Mouse (Mus musculus): ENCODE measurements around the gene Arsg. TPM values are rescaled to one million over a fixed set of nuclear protein-coding genes. Genes with fewer than 3 reads are reported as not detected.

The Arsg gene
- polyA plus RNA-seq, 1 experiment from 2014 or later: 3.4 TPM

- Histone ChIP-seq H3K4me2 (peak overlapping the region; percentile 9; the same call in 1 of the 2 replicates), H3K27ac (replicated peaks) (peak overlapping the region; percentile 62; the same call in 1 of the 2 replicates)
Measured at GRCm38 (mm10) chr11:109496475-109496993, 23.4 kb downstream of the Arsg start.

GRCm38 (mm10) chr11:109496996-109497714, 24.0 kb downstream of the Arsg start:
- 55% methylated on average over 6 of the region's 6 CpGs for WGBS (ENCODE audit: insufficient replicate concordance)
- ATAC-seq (ENCODE audit: insufficient read depth): no peak
- H3K9ac ChIP-seq: no peak overlapping the region

More at GRCm38 (mm10) chr11:109496475-109496993, 23.4 kb downstream of the Arsg start:
- Histone ChIP-seq H3K27me3 (no peaks in the 10 kb centered on the region), H3K4me3 (replicated peaks) (no peak overlapping the region), H3K36me3 (replicated peaks) (no peaks in the 10 kb centered on the region), H3K9me3 (replicated peaks) (no peaks in the 10 kb centered on the region), H3K9ac (no peak overlapping the region), H3K4me1 (replicated peaks) (peaks cover 75% of the 10 kb centered on the region)
- 58% methylated on average over 7 of the region's 7 CpGs for WGBS (ENCODE audit: insufficient replicate concordance)
- ATAC-seq (ENCODE audit: insufficient read depth): no peak

GRCm38 (mm10) chr11:109497990-109498389, 24.8 kb downstream of the Arsg start:
- Histone ChIP-seq H3K4me2 (no peak overlapping the region), H3K4me1 (replicated peaks) (peaks cover 72% of the 10 kb centered on the region), H3K9me3 (replicated peaks) (no peaks in the 10 kb centered on the region), H3K9ac (no peak overlapping the region), H3K27me3 (no peaks in the 10 kb centered on the region), H3K36me3 (replicated peaks) (no peaks in the 10 kb centered on the region), H3K4me3 (replicated peaks) (no peak overlapping the region), H3K27ac (replicated peaks) (no peak overlapping the region; the same call in 1 of the 2 replicates)
- WGBS (ENCODE audit: insufficient replicate concordance): 59% methylated on average over 9 of the region's 9 CpGs
- no peak for ATAC-seq (ENCODE audit: insufficient read depth)

More at GRCm38 (mm10) chr11:109496996-109497714, 24.0 kb downstream of the Arsg start:
- H3K4me2 ChIP-seq: no peak overlapping the region
- no peaks in the 10 kb centered on the region for H3K27me3 ChIP-seq
- H3K36me3 ChIP-seq (replicated peaks): no peaks in the 10 kb centered on the region
- H3K9me3 ChIP-seq (replicated peaks): no peaks in the 10 kb centered on the region
- peaks cover 72% of the 10 kb centered on the region for H3K4me1 ChIP-seq (replicated peaks)
- H3K27ac ChIP-seq (replicated peaks): no peak overlapping the region
- H3K4me3 ChIP-seq (replicated peaks): no peak overlapping the region

GRCm38 (mm10) chr11:109500206-109500605, 27.0 kb downstream of the Arsg start:
- no peak for ATAC-seq (ENCODE audit: insufficient read depth)
- Histone ChIP-seq H3K9ac (no peak overlapping the region), H3K4me3 (replicated peaks) (no peak overlapping the region), H3K27ac (replicated peaks) (no peak overlapping the region), H3K4me2 (no peak overlapping the region), H3K9me3 (replicated peaks) (no peaks in the 10 kb centered on the region), H3K27me3 (no peaks in the 10 kb centered on the region), H3K4me1 (replicated peaks) (peaks cover 50% of the 10 kb centered on the region), H3K36me3 (replicated peaks) (no peaks in the 10 kb centered on the region)
- WGBS (ENCODE audit: insufficient replicate concordance): 73% methylated on average over 5 of the region's 5 CpGs

GRCm38 (mm10) chr11:109504977-109505376, 31.8 kb downstream of the Arsg start:
- WGBS (ENCODE audit: insufficient replicate concordance): 74% methylated on average over 9 of the region's 9 CpGs
- ATAC-seq (ENCODE audit: insufficient read depth): no peak
- H3K4me2 ChIP-seq: no peak overlapping the region
- H3K9me3 ChIP-seq (replicated peaks): no peaks in the 10 kb centered on the region
- H3K27me3 ChIP-seq: no peaks in the 10 kb centered on the region
- no peak overlapping the region for H3K4me3 ChIP-seq (replicated peaks)
- no peak overlapping the region for H3K27ac ChIP-seq (replicated peaks)
- no peak overlapping the region for H3K9ac ChIP-seq
- H3K4me1 ChIP-seq (replicated peaks): peaks cover 13% of the 10 kb centered on the region; the same call in 1 of the 2 replicates
- no peaks in the 10 kb centered on the region for H3K36me3 ChIP-seq (replicated peaks)

DNA sequence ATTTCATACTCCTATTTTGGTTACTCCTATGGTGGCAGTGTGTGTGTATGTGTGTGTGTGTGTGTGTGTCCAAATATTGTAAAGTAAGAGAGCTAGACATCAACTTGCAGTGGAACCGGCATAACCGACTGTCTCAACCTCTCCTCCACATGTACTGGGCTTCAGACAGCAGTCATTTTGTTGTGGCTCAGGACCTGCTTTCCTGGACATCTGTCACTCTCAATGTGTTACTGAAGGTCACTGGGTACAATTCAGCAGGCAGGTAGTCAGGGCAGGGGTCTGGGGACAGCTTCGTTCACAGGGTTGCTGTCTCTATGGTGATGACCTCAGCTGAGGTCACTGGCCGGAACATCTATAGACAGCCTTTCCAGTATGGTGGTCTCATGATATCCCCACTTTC, 32.6 kb downstream of the Arsg start:
- Histone ChIP-seq H3K27me3 (no peaks in the 10 kb centered on the region), H3K9me3 (replicated peaks) (no peaks in the 10 kb centered on the region), H3K4me1 (replicated peaks) (peaks cover 11% of the 10 kb centered on the region; the same call in 1 of the 2 replicates), H3K4me3 (replicated peaks) (no peak overlapping the region), H3K27ac (replicated peaks) (no peak overlapping the region), H3K9ac (no peak overlapping the region), H3K36me3 (replicated peaks) (no peaks in the 10 kb centered on the region), H3K4me2 (no peak overlapping the region)
- ATAC-seq (ENCODE audit: insufficient read depth): no peak
- 86% methylated on average over 4 of the region's 4 CpGs for WGBS (ENCODE audit: insufficient replicate concordance)

DNA sequence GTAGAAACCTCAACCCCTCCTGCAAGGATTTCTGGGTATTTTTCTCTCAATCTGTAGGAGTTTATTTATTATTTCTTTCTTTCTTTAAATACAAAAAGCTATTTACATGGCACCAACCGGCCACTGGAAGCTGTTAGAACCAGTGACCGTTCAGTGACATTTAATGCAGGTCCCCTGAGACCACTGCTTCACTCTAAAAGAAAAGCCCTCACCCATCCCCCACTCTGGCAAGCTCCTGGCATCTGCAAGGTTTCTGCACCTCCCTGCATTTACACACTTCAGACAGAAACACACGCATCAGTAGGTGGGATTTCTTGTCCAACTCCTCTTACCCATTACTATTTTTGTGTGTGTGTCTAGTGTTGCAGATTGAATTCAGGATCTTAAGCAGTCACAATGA, 33.9 kb downstream of the Arsg start:
- H3K27ac ChIP-seq (replicated peaks): no peak overlapping the region
- H3K9ac ChIP-seq: no peak overlapping the region
- H3K4me1 ChIP-seq (replicated peaks): peaks cover 9% of the 10 kb centered on the region; the same call in 1 of the 2 replicates
- ATAC-seq (ENCODE audit: insufficient read depth): no peak
- H3K27me3 ChIP-seq: no peaks in the 10 kb centered on the region
- H3K9me3 ChIP-seq (replicated peaks): no peaks in the 10 kb centered on the region
- H3K4me3 ChIP-seq (replicated peaks): no peak overlapping the region
- no peaks in the 10 kb centered on the region for H3K36me3 ChIP-seq (replicated peaks)
- H3K4me2 ChIP-seq: no peak overlapping the region
- 68% methylated on average over 3 of the region's 3 CpGs for WGBS (ENCODE audit: insufficient replicate concordance)

DNA sequence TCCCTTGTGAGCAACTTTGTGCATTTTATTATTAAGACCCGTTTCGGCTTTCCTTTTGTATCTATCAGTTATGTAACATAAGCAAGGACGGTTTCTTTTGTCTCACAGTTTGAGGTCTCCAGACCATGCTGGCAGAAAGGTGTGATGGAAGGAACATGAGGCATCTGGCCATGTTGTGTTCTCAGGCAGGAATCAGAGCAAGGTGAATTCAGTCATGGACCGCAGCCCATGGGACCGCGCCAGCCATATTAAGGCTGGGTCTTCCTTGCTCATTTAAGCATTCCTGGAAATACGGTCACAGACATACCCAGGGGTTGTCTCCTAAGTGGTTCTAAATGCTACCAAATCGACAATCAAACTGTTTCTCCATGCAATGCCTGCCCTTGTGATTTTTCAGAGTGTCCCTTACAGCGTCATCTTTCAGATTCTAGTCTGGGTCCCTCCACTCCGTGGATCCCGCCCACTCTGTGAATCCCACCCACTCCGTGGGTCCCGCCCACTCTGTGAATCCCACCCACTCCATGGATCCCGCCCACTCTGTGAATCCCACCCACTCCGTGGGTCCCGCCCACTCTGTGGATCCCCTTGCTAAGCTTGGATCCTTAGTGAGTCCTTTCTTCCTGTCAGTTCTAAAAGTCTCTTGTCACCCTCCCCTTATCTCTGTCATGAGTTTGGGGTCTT, 40.0 kb downstream of the Arsg start:
- Histone ChIP-seq H3K36me3 (replicated peaks) (no peaks in the 10 kb centered on the region), H3K9ac (no peak overlapping the region), H3K4me3 (replicated peaks) (no peak overlapping the region), H3K4me1 (replicated peaks) (peaks cover 23% of the 10 kb centered on the region), H3K27me3 (peaks cover 4% of the 10 kb centered on the region; the same call in 1 of the 2 replicates), H3K27ac (replicated peaks) (no peak overlapping the region), H3K9me3 (replicated peaks) (no peaks in the 10 kb centered on the region), H3K4me2 (no peak overlapping the region)
- no peak for ATAC-seq (ENCODE audit: insufficient read depth)
- 80% methylated on average over 16 of the region's 16 CpGs for WGBS (ENCODE audit: insufficient replicate concordance)

- WGBS (ENCODE audit: insufficient replicate concordance): 78% methylated on average over 3 of the region's 3 CpGs
- no peak overlapping the region for H3K9ac ChIP-seq
- no peaks in the 10 kb centered on the region for H3K9me3 ChIP-seq (replicated peaks)
- no peak overlapping the region for H3K4me3 ChIP-seq (replicated peaks)
- H3K27ac ChIP-seq (replicated peaks): no peak overlapping the region
- H3K4me1 ChIP-seq (replicated peaks): peaks cover 31% of the 10 kb centered on the region
- no peak overlapping the region for H3K4me2 ChIP-seq
- no peaks in the 10 kb centered on the region for H3K36me3 ChIP-seq (replicated peaks)
- H3K27me3 ChIP-seq: peaks cover 4% of the 10 kb centered on the region; the same call in 1 of the 2 replicates
- ATAC-seq (ENCODE audit: insufficient read depth): no peak
Measured at GRCm38 (mm10) chr11:109514064-109514612, 41.0 kb downstream of the Arsg start.

- Histone ChIP-seq H3K27me3 (peaks cover 4% of the 10 kb centered on the region; the same call in 1 of the 2 replicates), H3K36me3 (replicated peaks) (no peaks in the 10 kb centered on the region), H3K9me3 (replicated peaks) (no peaks in the 10 kb centered on the region), H3K27ac (replicated peaks) (peak overlapping the region; percentile 61; the same call in 1 of the 2 replicates), H3K4me3 (replicated peaks) (no peak overlapping the region), H3K4me2 (peak overlapping the region; percentile 23; the same call in 1 of the 2 replicates), H3K4me1 (replicated peaks) (peaks cover 41% of the 10 kb centered on the region), H3K9ac (no peak overlapping the region)
- 49% methylated on average over 11 of the region's 11 CpGs for WGBS (ENCODE audit: insufficient replicate concordance)
- peak; percentile 29; the same call in 1 of the 2 replicates for ATAC-seq (ENCODE audit: insufficient read depth)
Measured at GRCm38 (mm10) chr11:109517330-109517729, 44.2 kb downstream of the Arsg start.

GRCm38 (mm10) chr11:109517816-109518215, 44.6 kb downstream of the Arsg start:
- Histone ChIP-seq H3K27ac (replicated peaks) (peak overlapping the region; percentile 61), H3K4me3 (replicated peaks) (no peak overlapping the region), H3K9ac (no peak overlapping the region), H3K27me3 (peaks cover 4% of the 10 kb centered on the region; the same call in 1 of the 2 replicates), H3K9me3 (replicated peaks) (no peaks in the 10 kb centered on the region), H3K36me3 (replicated peaks) (no peaks in the 10 kb centered on the region), H3K4me1 (replicated peaks) (peaks cover 41% of the 10 kb centered on the region), H3K4me2 (peak overlapping the region; percentile 23; the same call in 1 of the 2 replicates)
- 23% methylated on average over 3 of the region's 3 CpGs for WGBS (ENCODE audit: insufficient replicate concordance)
- peak; percentile 97 for ATAC-seq (ENCODE audit: insufficient read depth)

Measured in liver, embryonic 15.5 days (tissue).